Mouse (Mus musculus) hematopoietic stem cell, adult 5-6 weeks (primary cell): ENCODE data around the gene Foxn3. TPM values are rescaled to one million over a fixed set of nuclear protein-coding genes. Genes with fewer than 3 reads are reported as not detected.

Source experiments
- ATAC-seq, 2 experiments: fragments of 125-278 bp in 1 of 2; replicated peaks in 1 of 2; 2 replicates each; pipeline ENCODE4 v1.8.0; 2016 to 2017; ENCODE audit warnings: inconsistent platforms in 2 of 2, mild to moderate bottlenecking in 2 of 2, moderate number of reproducible peaks in 2 of 2, low read depth in 1 of 2, moderate TSS enrichment in 1 of 2; ENCODE audit not compliant: low FRiP score in 2 of 2, poor library complexity in 2 of 2, severe bottlenecking in 2 of 2, insufficient read depth in 1 of 2, low TSS enrichment in 1 of 2
- total RNA-seq: library from RNA; stranded (forward); fragments of 172-1452, 232-1000 nt; gene quantifications from 2 replicates; pipeline ENCODE4 v1.2.3, GENCODE M21; 2017

Foxn3 gene
- total RNA-seq, 1 experiment from 2014 or later, result 50.9 TPM

DNA sequence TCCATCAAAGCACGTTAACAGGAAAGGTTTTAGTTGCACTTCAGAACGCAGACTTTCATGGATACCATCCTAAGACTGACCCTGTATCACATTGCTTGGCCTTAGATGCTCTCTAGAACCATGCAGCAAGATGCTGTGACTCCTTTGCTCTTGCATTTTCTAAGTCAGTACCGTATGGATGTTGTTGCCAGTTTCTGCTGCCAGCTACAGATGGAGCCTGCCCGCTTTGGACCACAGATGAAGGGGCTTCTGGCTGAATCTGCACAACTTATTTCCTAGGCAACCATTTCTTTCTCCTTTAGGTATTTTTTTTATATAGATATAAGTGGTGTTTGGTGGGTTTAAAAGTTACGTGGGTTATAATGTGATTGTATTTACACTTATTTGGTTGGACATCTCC, 407.5 kb downstream of the Foxn3 start:
- ATAC-seq, result no peak

DNA sequence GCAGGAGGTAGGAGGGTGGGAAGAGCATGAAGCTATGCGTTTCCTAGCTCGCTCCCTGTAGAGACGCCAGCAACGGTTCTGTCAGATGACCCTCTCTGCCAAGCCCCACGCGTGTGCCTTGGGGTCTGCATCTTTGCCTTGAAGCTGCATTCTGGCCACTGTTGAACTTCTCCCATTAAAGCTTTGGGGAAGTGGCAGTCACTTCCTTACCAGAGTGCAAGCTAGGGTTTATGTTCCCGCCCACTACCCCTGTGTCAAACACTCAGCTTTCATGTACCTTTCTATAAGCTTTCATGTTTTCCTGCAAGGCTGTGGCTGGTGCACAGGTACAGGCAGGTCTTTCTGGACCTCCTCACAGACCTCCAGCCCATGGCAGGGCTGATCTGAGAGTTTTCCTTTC, 409.2 kb downstream of the Foxn3 start:
- peak; percentile 73 to 78 for ATAC-seq

DNA sequence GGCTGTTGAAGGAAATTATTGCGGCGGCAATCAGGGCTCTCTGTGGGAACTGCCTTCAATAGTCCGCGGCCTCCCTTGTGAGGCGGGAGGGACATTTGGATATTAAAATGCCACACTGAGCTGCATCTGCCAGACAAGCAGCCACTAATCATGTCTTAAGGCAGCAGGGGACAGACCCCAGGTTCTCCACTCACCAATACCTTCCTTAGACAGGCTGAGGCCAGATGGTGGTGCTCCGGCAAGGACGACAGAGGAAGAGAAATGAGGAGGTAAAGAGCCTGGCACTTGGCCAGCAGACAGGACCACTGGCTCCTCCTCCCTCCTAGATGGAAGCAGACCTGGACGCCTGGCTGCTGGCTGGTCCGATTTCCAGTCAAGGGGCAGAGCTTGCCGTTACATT, 409.7 kb downstream of the Foxn3 start:
- no peak for ATAC-seq

DNA sequence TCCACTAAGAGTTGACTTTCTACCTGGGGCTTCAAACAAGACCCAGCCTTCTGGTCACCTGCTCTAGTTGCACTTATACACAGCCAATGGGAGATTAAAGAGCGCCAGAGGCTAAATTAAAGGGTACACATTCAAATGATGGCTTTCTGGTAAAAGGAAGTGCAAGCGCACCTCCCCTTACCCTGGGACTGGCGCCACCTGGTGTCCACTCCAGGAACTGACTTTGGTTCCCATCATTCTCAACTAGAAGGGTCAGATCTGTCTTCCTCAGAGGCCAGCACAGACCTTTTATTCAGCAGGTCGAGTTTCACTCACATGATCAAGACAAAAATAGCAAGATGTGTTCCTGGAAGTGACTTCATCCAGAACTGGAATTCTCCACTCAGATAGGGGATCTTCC, 413.3 kb downstream of the Foxn3 start:
- ATAC-seq, result no peak

DNA sequence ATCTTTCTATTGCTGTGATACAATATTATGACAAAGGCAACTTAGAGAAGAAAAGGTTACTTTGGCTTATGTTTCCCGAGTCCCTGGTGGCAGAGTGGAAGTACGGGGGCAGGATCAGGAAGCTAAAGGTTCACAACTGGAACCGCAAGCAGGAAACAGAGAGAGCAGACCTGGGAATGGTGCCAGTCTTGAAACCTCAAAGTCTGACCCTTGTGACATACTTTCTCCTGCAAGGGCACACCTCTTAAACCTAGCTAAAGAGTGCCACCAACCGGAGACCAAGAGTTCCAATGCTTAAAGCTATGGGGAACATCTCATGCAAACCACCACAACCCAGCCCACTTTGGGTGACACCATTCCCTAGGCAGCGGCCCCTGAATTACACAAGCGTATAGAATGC, 414.2 kb downstream of the Foxn3 start:
- ATAC-seq, result peak in 1 of 2 experiments; percentile 58; a peak in 2 of 4 replicates
